Mouse (Mus musculus): ENCODE measurements around the gene Golm1.

DNA sequence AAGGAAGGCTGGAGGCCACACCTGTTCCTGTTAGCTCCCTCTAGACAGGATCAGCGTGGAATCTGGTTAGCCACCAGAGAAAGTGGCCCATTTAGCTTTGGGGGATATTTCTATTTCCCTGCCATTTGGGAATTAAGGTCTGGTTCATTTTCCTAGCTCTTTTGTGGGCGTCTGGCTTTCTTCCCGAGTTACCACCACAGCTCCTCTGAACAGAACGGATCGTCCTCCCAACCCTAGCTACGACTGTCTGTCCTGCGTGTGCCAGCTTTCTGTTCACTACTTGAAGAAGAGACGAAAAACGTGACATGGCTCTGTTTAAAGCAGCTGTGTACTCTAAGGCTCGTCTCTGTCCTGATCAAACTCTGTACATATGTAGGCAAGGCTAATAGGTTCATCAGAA lies 5.7 kb downstream of the Golm1 start:
- TF ChIP-seq POLR2A (IDR thresholded peaks at IDR 0.05; ENCODE audit: insufficient read depth, low read length): no peak
- no peak for TF ChIP-seq CTCF (IDR thresholded peaks at IDR 0.05; ENCODE audit: low read depth, low read length)
- TF ChIP-seq EP300 (IDR thresholded peaks at IDR 0.05; ENCODE audit: insufficient read depth, low read depth, low read length): no peak

Measured in ES-Bruce4 (cell line).